Mouse (Mus musculus) ES-E14 (cell line): ENCODE results near the gene Ackr3. TPM values are rescaled to one million over a fixed set of nuclear protein-coding genes. Genes with fewer than 3 reads are reported as not detected.

Experiments
- DNase-seq: peaks from one replicate; pipeline ENCODE4 v3.0.0-alpha.2; 2013; ENCODE audit warnings: low read depth, low spot score
- H3K27ac ChIP-seq: 2 replicates; pipeline ENCODE4 v1.5.1; 2012; ENCODE audit warnings: low read depth, mild to moderate bottlenecking, low read length, moderate library complexity, mixed read lengths; ENCODE audit not compliant: poor library complexity, insufficient read depth, severe bottlenecking
- H3K36me3 ChIP-seq: 2 replicates; pipeline ENCODE4 v1.6.1; 2012; ENCODE audit warnings: mild to moderate bottlenecking, low read length, moderate library complexity, mixed read lengths; ENCODE audit not compliant: control insufficient read depth, poor library complexity, insufficient read depth, severe bottlenecking
- H3K4me1 ChIP-seq, 2 experiments: fragments of 150-350 bp in 1 of 2; sonication (generic) in 1 of 2; 2 replicates each; pipeline ENCODE4 v1.6.1; 2012; ENCODE audit warnings: low read length in 2 of 2, mild to moderate bottlenecking in 1 of 2, mixed read lengths in 1 of 2; ENCODE audit not compliant: control insufficient read depth in 2 of 2, insufficient read depth in 2 of 2, poor library complexity in 1 of 2
- H3K4me3 ChIP-seq, 2 experiments: fragments of 150-350 bp in 1 of 2; sonication (generic) in 1 of 2; 2 replicates each; pipeline ENCODE4 v1.5.1; 2012; ENCODE audit warnings: low read length in 2 of 2, low read depth in 1 of 2, mild to moderate bottlenecking in 1 of 2, mixed read lengths in 1 of 2; ENCODE audit not compliant: insufficient read depth in 1 of 2, poor library complexity in 1 of 2, severe bottlenecking in 1 of 2
- H3K9ac ChIP-seq: 2 replicates; pipeline ENCODE4 v1.6.1; 2012; ENCODE audit warnings: low read depth, mild to moderate bottlenecking, low read length, mixed read lengths; ENCODE audit not compliant: poor library complexity, insufficient read depth, severe bottlenecking
- H3K9me3 ChIP-seq: fragments of 150-350 bp; sonication (generic); 2 replicates; pipeline ENCODE4 v1.6.1; 2012; ENCODE audit warnings: low read depth, mild to moderate bottlenecking, low read length; ENCODE audit not compliant: control insufficient read depth, insufficient read depth
- CHD2 ChIP-seq: IDR thresholded peaks from 2 replicates; pipeline ENCODE4 v1.6.1; 2014; ENCODE audit warnings: mild to moderate bottlenecking, low read depth, low read length, inconsistent platforms
- HCFC1 ChIP-seq: IDR thresholded peaks from 2 replicates; pipeline ENCODE4 v1.6.1; 2012; ENCODE audit warnings: low read length, inconsistent platforms, borderline replicate concordance; ENCODE audit not compliant: insufficient read depth
- MAFK ChIP-seq: IDR thresholded peaks from 2 replicates; pipeline ENCODE4 v1.6.1; 2014; ENCODE audit warnings: mild to moderate bottlenecking, low read depth, low read length, inconsistent platforms; ENCODE audit not compliant: insufficient read depth
- ZC3H11A ChIP-seq: IDR thresholded peaks from 2 replicates; pipeline ENCODE4 v1.6.1; 2012; ENCODE audit warnings: low read depth, mild to moderate bottlenecking, inconsistent platforms, low read length, borderline replicate concordance
- ZNF384 ChIP-seq: IDR thresholded peaks from 2 replicates; pipeline ENCODE4 v1.6.1; 2012; ENCODE audit warnings: low read depth, low read length, inconsistent platforms
- in situ Hi-C, 2 experiments: fragments of 600-800 bp; cut with MboI; formaldehyde crosslinking; loops; one replicate each; pipeline ENCODE4 v1.15.1; 2025; ENCODE audit warnings: low sequenced_read_pairs in 2 of 2, inconsistent platforms in 1 of 2; ENCODE audit not compliant: unreplicated experiment in 2 of 2
- total RNA-seq: library from RNA; depleted of rRNA; stranded (reverse); fragments of 300-350 nt; gene quantifications from 2 replicates; pipeline ENCODE4 v1.2.3, GENCODE M21; 2012

The Ackr3 gene
- total RNA-seq, 1 experiment, result 2.2 TPM

GRCm38 (mm10) chr1:90183602-90184001 lies 20.2 kb upstream of the Ackr3 start:
- Histone ChIP-seq H3K4me3 (no peak overlapping the region), H3K9ac (no peak overlapping the region), H3K36me3 (no peaks in the 10 kb centered on the region), H3K27ac (no peak overlapping the region), H3K9me3 (no peaks in the 10 kb centered on the region), H3K4me1 (no peaks in the 10 kb centered on the region)
- no peak for DNase-seq
- in situ Hi-C loops, result no loop called here
- TF ChIP-seq ZNF384 (no peak), ZC3H11A (no peak), HCFC1 (no peak), MAFK (no peak), CHD2 (no peak)

DNA sequence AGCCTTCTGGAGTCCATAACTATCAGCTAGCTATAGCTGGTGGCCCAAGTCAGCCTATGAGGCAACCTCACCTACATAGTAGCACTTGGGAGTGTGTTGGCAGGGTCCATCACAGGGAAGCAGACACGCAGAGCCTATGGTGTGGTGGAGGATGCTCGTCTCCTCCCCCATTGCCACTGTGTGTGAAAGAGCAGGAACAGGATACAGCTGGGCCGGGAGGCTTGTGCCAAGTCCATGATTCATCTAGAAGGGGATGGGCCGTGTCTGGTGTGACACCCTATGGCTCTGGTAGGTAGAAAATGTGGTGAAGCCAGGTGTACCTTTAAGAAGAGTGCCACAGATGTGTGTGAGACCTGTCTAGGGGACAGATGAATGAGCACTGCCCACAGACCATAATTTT lies 17.6 kb upstream of the Ackr3 start:
- in situ Hi-C loops, result no loop called here
- Histone ChIP-seq H3K4me1 (peaks cover 0 to 2% of the 10 kb centered on the region in 2 experiments; a peak in 1 of 4 replicates), H3K9me3 (no peaks in the 10 kb centered on the region), H3K9ac (no peak overlapping the region), H3K36me3 (no peaks in the 10 kb centered on the region), H3K27ac (no peak overlapping the region), H3K4me3 (no peak overlapping the region)
- TF ChIP-seq ZC3H11A (no peak), CHD2 (no peak), ZNF384 (no peak), HCFC1 (no peak), MAFK (no peak)
- DNase-seq, result no peak

DNA sequence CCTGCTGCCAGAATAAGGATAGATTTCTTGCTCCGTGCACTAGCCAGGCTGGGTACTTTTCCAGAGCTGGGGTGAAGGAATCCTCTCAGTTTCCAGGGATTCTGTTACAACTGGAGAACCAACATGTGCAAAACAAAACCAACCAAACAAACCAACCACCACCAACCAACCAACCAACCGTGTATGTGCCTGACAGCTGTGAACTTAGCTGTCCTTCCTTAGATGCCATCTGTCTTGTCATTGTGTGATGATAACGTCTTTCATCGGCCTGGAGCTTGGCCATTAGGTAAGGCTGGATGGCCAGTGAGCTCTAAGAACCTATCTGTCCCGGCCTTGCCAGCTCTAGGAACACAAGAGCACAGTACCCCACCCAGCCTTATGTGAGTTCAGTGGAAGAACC lies 16.9 kb upstream of the Ackr3 start:
- in situ Hi-C loops, result no loop called here
- H3K4me1 ChIP-seq, result peaks cover 0 to 2% of the 10 kb centered on the region in 2 experiments; a peak in 1 of 4 replicates

DNA sequence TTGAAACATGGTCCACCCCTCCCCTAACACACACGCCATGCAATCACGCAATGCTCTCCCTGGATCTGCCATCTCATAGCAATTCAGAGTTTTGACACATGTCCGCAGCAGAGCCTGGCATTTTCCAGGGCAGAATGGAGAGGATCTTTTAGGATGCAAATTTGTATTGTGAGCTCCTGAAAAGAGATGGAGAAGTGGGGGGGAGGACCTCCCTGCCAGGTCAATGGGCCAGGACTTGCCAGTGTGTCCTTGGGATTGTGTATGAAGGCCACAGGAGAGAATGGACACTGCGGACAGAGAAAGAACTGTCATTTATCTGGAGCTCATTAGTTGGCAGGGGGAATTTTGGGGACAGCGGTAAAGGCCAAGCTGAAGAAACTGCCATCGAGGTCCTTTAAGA lies 14.7 kb upstream of the Ackr3 start:
- Histone ChIP-seq H3K4me3 (no peak overlapping the region), H3K27ac (no peak overlapping the region), H3K36me3 (no peaks in the 10 kb centered on the region), H3K9ac (no peak overlapping the region), H3K9me3 (no peaks in the 10 kb centered on the region), H3K4me1 (peaks cover 0 to 2% of the 10 kb centered on the region in 2 experiments; a peak in 1 of 4 replicates)
- DNase-seq, result no peak
- in situ Hi-C loops, result no loop called here
- TF ChIP-seq CHD2 (no peak), MAFK (no peak), HCFC1 (no peak), ZNF384 (no peak), ZC3H11A (no peak)

More for the DNA sequence above, 16.9 kb upstream of the Ackr3 start:
- Histone ChIP-seq H3K36me3 (no peaks in the 10 kb centered on the region), H3K27ac (no peak overlapping the region), H3K4me3 (no peak overlapping the region), H3K9ac (no peak overlapping the region), H3K9me3 (no peaks in the 10 kb centered on the region)
- TF ChIP-seq ZC3H11A (no peak), HCFC1 (no peak), MAFK (no peak), CHD2 (no peak), ZNF384 (no peak)
- DNase-seq, result no peak

DNA sequence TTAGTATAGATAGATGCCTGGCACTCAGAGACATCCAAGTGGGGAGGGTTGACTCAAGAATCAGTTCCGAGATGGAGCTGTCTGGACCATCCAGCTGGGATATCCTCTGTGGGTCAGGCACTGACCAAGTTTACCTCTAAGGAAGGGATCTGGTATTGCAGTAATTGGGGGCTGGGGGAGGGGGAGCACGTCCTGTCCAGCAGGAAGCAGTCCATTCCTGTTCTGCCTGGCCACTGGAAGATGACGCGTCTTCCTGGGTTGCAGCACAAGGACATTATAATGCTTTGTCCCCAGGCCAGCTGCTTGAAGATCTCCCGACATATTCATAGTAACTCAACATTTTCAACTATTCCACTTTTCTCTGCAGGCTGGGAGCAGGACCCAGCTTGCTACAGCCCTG lies 2.5 kb upstream of the Ackr3 start:
- DNase-seq, result no peak
- H3K9ac ChIP-seq, result no peak overlapping the region
- TF ChIP-seq HCFC1, result no peak
- TF ChIP-seq MAFK, result no peak
- no peak for TF ChIP-seq ZC3H11A
- TF ChIP-seq CHD2, result no peak
- TF ChIP-seq ZNF384, result no peak
- peaks cover 3 to 11% of the 10 kb centered on the region in 2 experiments; a peak in 3 of 4 replicates for H3K4me1 ChIP-seq
- in situ Hi-C loops, result no loop called here
- H3K9me3 ChIP-seq, result no peaks in the 10 kb centered on the region
- no peak overlapping the region for H3K4me3 ChIP-seq
- no peaks in the 10 kb centered on the region for H3K36me3 ChIP-seq
- no peak overlapping the region for H3K27ac ChIP-seq
